Mouse (Mus musculus) c-Kit-positive CD71-negative TER-119-negative erythroid progenitor cells, embryonic 14.5 days (primary cell): ENCODE results near the gene Lrrc75b.

ENCODE experiments used
- DNase-seq: peaks from one replicate; pipeline ENCODE4 v3.0.0-alpha.2; 2013; ENCODE audit warnings: low read depth

Gene Lrrc75b

GRCm38 (mm10) chr10:75559676-75560548, at the start of gene Lrrc75b:
TSS of gene Lrrc75b (minus strand) at chr10:75560330.
- DNase-seq, result no peak

DNA sequence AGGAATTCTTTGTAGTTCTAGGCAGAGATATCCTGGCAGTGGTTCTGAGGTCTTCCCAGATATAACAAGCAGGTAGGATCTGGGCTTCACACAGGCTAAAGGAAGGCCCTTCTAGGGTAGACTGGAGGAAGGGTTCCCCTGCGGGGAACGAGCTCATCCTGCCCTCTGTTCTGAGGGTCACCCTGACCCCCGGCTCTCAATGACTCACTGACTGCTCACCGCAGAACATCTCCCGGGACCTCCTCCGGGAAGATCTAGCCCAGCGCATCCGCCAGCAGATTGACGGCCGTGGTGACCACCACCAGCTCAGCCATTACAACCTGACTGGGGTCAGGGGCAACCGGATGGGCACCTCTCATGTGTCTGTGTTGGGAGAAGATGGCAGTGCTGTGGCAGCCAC, 48.8 kb upstream of the Lrrc75b start:
- DNase-seq, result no peak

GRCm38 (mm10) chr10:75607253-75607652, 47.1 kb upstream of the Lrrc75b start:
- no peak for DNase-seq

- no peak for DNase-seq
Observed at GRCm38 (mm10) chr10:75605162-75605846, 45.2 kb upstream of the Lrrc75b start.

GRCm38 (mm10) chr10:75600189-75600730, 40.1 kb upstream of the Lrrc75b start:
- no peak for DNase-seq

GRCm38 (mm10) chr10:75595981-75596380, 35.9 kb upstream of the Lrrc75b start:
- DNase-seq, result no peak

DNA sequence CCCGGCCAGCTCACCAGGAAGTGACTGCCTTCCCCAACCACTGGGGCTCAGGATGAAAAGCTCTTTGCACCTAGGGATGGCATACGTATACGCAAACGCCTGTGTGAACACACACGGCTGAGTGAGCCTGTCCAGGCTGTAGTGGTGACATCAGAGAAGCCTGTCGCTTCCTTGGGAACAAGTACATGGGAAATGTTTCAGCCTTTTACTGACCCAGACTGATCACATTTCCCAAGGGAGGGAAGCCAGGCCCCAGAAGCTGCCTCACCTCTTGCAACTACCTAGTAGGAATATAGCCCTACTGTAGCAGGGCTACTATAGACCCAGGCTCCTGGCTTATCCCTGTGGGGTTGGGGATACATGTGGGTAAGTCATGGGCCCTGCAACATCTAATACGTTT, 32.5 kb upstream of the Lrrc75b start:
- DNase-seq, result no peak

DNA sequence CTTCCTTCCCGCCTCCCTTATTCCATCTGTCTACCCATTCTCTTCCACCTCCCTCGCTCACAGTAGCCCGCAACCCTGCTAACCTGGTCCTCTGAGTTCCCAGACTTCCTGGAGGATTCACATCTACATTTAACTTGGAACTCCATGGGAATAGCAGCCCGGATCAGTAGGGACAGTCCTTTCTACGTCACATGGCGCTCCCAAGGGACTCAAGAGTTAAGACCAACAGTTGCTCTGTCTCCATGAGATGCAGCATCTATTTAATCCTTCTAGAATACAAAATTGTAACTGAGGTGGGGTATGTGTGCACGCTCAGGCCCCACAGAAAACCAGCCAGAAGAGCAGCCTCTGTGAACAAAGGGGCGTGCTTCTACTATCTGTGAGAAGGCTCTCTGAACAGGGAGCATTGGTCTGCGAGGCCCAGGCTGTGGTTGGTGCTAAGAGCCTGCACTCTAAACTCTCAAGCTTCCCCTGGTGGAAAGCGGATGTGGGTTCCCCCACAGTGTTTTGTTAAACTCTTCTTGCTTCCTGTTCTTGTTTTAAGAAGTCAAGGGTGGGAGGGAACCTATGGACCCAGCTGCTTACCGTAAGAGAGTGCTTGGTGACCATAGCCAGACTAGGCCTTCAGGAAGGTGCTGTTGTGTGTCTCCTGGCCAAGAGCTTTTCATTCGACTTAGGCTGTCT, 31.2 kb upstream of the Lrrc75b start:
- DNase-seq, result peak; percentile 69

DNA sequence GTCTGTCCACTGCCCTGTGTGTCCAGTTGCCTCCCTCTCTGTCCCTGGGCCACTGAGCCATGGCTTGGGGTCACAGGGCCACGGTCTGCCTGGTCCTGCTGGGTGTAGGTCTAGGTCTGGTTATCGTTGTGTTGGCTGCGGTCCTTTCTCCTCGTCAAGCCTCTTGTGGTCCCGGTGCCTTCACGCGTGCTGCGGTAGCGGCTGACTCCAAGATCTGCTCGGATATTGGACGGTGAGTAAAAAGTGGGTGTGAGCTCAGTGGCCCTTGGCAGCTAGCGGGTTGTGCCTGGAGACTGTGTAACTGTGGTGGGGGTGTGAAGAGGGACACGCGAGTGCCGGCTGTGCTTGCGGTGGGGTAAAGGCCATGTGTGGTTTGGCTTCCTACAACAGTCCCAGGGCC, 29.5 kb upstream of the Lrrc75b start:
- no peak for DNase-seq

- DNase-seq, result no peak
Observed at GRCm38 (mm10) chr10:75589129-75589528, 29.0 kb upstream of the Lrrc75b start, which contains the start of gene Ggt5. TSS of gene Ggt5 (plus strand) at chr10:75589340.

DNA sequence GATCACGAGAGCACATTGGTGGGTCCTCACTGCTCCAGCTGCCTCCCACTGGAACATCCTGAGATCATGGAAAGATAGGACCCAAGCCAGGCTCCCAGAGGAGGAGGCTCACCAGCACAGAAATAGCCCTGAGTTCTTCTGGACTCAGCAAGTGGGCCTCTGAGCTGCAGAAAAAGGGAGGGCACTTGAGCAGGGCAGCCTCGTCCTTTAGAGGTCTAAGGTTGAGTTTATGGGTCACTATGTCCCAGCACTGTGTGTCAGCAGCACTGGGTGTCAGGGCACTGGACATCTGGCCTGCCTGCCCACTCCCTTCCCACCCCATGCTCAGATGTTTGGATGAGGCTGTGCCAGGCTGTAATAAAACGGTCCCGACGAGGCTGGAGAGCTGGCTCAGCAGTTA, 28.2 kb upstream of the Lrrc75b start:
- DNase-seq, result no peak

DNA sequence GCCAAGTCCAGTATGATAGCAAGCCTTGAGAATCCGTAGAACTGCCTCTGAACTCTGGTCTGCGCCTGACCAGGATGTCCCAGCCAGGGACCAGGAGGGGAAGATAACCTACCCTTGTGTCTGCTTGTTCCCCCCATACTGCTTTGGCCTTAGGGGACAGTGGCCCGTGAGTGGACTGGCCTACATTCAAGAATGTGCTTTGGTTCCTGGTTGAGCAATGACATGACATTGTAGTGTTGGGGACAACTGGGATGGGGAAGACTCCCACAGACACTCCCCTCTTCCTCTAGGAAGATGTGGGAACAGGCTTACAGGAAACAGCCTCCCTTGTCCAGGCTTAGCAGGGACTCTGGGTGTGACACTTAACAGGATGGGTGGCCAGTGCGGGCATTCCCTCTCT, 27.7 kb upstream of the Lrrc75b start:
- DNase-seq, result no peak

DNA sequence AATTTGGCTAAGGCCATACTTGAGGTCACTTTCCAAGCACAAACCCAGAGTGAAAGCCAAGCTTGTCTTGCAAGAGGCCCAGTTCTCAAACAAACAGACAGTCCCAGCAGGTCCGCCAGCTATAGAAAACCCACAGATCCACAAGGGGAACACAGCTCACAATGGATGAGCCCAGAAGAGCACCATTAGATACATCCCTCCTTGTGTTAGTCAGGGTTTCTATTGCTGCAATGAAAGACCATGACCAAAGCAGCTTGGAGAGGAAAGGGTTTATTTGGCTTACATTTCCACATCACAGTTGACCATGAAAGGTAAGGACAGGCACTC, 26.4 kb upstream of the Lrrc75b start:
- no peak for DNase-seq

- peak; percentile 86 for DNase-seq
Observed at GRCm38 (mm10) chr10:75585876-75586552, 25.9 kb upstream of the Lrrc75b start.

- DNase-seq, result no peak
Observed at GRCm38 (mm10) chr10:75579129-75579528, 19.0 kb upstream of the Lrrc75b start.

DNA sequence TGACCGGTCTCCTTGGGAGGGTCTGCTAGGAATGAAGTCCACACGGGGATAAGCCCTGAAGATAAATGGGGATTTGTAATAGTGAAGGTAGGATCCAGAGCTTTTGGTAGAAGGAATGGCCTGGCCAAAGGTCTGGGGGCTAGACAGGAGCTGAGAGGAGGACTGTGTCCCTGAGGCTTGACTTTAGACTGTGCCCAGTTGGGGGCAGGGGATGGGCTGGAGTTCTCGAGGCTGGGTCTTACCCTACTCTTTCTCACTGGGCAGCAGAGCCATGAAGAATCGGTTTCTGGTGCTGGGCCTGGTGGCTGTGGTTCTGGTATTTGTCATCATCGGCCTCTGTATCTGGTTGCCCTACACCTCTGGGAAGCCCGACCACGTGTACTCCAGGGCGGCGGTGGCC, 13.8 kb upstream of the Lrrc75b start:
- DNase-seq, result no peak

GRCm38 (mm10) chr10:75573181-75573580, 13.1 kb upstream of the Lrrc75b start:
- DNase-seq, result no peak

GRCm38 (mm10) chr10:75571937-75572336, 11.8 kb upstream of the Lrrc75b start:
- no peak for DNase-seq

DNA sequence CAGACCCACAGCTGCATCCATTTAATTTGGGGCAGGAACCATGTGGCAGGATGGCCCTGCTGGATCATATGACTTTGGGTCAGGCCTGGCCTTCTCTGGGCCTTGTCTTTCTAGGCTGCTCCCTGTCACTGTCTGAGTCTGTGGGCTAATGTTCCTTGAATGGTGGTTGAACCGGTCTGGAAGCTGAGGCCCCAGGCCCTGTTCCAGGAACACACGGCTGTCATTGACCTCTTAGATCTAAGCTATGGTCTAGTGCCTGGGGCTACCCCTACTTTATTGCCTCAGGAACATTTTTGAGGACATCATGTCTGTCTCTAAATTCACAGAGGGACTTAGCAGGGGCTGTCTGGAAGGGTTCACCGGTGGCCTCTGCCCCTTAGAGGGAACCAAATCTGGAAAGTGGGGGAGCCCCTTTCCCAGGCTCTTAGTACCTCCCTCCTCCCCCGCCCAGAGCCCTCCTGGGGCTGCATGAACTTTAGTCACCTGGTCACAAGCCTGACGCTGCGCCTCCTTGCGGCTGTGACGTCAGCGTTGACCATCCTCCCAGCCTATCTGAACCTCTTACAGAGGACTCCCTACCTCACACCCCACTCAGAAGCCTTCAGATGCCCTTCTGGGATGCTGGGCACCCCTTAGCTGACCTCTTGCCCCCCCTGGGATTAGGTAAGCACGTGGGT, 11.0 kb upstream of the Lrrc75b start:
- DNase-seq, result no peak

DNA sequence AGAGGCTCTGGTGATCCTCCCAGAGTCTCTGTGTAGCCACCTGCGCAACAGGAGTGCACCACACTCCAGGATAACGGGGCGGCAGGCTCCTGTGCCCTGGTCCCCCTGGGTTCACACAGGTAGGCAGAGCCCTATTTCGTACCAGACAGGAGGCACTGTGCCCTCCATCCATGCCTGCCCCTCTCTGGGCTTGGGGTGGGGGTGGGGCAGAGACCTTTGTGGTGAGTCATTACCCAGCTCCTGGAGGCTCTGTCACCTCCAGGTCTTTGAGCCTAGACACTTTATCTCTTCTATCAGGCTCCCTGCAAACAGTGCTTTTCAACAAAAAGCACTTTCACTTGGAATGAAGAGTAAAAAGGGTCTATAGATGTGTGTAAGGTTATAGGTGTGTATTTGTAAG, 8.7 kb upstream of the Lrrc75b start:
- DNase-seq, result no peak

GRCm38 (mm10) chr10:75568441-75568840, 8.3 kb upstream of the Lrrc75b start:
- no peak for DNase-seq
